Mouse (Mus musculus): Measurements from ENCODE around the gene Gps1. TPM values are rescaled to one million over a fixed set of nuclear protein-coding genes. Genes with fewer than 3 reads are reported as not detected.

Gene Gps1
- polyA plus RNA-seq, 1 experiment from 2014 or later, result 245 TPM

GRCm38 (mm10) chr11:120805375-120806298 lies 21.6 kb downstream of the Gps1 start:
- Histone ChIP-seq H3K9me3 (no peaks in the 10 kb centered on the region), H3K27me3 (no peaks in the 10 kb centered on the region), H3K27ac (no peak overlapping the region), H3K4me3 (no peak overlapping the region), H3K36me3 (peaks cover 54% of the 10 kb centered on the region), H3K9ac (no peak overlapping the region), H3K4me1 (no peaks in the 10 kb centered on the region), H3K4me2 (replicated peaks) (no peak overlapping the region)
- no peak for ATAC-seq (ENCODE audit: insufficient number of reproducible peaks, insufficient read depth, low FRiP score, low TSS enrichment)
- WGBS, result 87% methylated on average over 7 of the region's 7 CpGs

GRCm38 (mm10) chr11:120808010-120808409 lies 23.9 kb downstream of the Gps1 start:
- H3K27ac ChIP-seq, result no peak overlapping the region
- H3K27me3 ChIP-seq, result no peaks in the 10 kb centered on the region
- ATAC-seq (ENCODE audit: insufficient number of reproducible peaks, insufficient read depth, low FRiP score, low TSS enrichment), result no peak
- H3K4me1 ChIP-seq, result no peaks in the 10 kb centered on the region
- H3K9me3 ChIP-seq, result no peaks in the 10 kb centered on the region
- 93% methylated on average over 12 of the region's 12 CpGs for WGBS
- no peak overlapping the region for H3K9ac ChIP-seq
- H3K4me3 ChIP-seq, result no peak overlapping the region
- no peak overlapping the region for H3K4me2 ChIP-seq (replicated peaks)
- H3K36me3 ChIP-seq, result peaks cover 77% of the 10 kb centered on the region

GRCm38 (mm10) chr11:120812068-120812467 lies 28.0 kb downstream of the Gps1 start:
- Histone ChIP-seq H3K9me3 (no peaks in the 10 kb centered on the region), H3K9ac (no peak overlapping the region), H3K4me2 (replicated peaks) (no peak overlapping the region), H3K36me3 (peaks cover 100% of the 10 kb centered on the region), H3K27ac (no peak overlapping the region), H3K4me3 (no peak overlapping the region), H3K27me3 (no peaks in the 10 kb centered on the region), H3K4me1 (no peaks in the 10 kb centered on the region)
- WGBS, result 97% methylated on average over 16 of the region's 16 CpGs
- no peak for ATAC-seq (ENCODE audit: insufficient number of reproducible peaks, insufficient read depth, low FRiP score, low TSS enrichment)

GRCm38 (mm10) chr11:120817358-120817757 lies 33.3 kb downstream of the Gps1 start:
- Histone ChIP-seq H3K4me3 (no peak overlapping the region), H3K27ac (no peak overlapping the region), H3K9ac (no peak overlapping the region), H3K9me3 (no peaks in the 10 kb centered on the region), H3K27me3 (no peaks in the 10 kb centered on the region), H3K4me1 (peaks cover 16% of the 10 kb centered on the region), H3K4me2 (replicated peaks) (no peak overlapping the region), H3K36me3 (peaks cover 100% of the 10 kb centered on the region)
- ATAC-seq (ENCODE audit: insufficient number of reproducible peaks, insufficient read depth, low FRiP score, low TSS enrichment), result no peak
- 92% methylated on average over 6 of the region's 6 CpGs for WGBS

GRCm38 (mm10) chr11:120818251-120818650 lies 34.2 kb downstream of the Gps1 start:
- H3K9ac ChIP-seq, result no peak overlapping the region
- WGBS, result 95% methylated on average over 13 of the region's 13 CpGs
- ATAC-seq (ENCODE audit: insufficient number of reproducible peaks, insufficient read depth, low FRiP score, low TSS enrichment), result no peak
- H3K27ac ChIP-seq, result no peak overlapping the region
- peaks cover 91% of the 10 kb centered on the region for H3K36me3 ChIP-seq
- H3K4me2 ChIP-seq (replicated peaks), result no peak overlapping the region
- peaks cover 22% of the 10 kb centered on the region for H3K4me1 ChIP-seq
- no peaks in the 10 kb centered on the region for H3K9me3 ChIP-seq
- no peak overlapping the region for H3K4me3 ChIP-seq
- H3K27me3 ChIP-seq, result no peaks in the 10 kb centered on the region

GRCm38 (mm10) chr11:120819556-120819955 lies 35.5 kb downstream of the Gps1 start:
- no peak for ATAC-seq (ENCODE audit: insufficient number of reproducible peaks, insufficient read depth, low FRiP score, low TSS enrichment)
- Histone ChIP-seq H3K4me3 (no peak overlapping the region), H3K9ac (no peak overlapping the region)

GRCm38 (mm10) chr11:120820546-120820945 lies 36.5 kb downstream of the Gps1 start:
- no peak for ATAC-seq (ENCODE audit: insufficient number of reproducible peaks, insufficient read depth, low FRiP score, low TSS enrichment)
- WGBS, result 94% methylated on average over 14 of the region's 14 CpGs
- no peaks in the 10 kb centered on the region for H3K27me3 ChIP-seq
- H3K4me2 ChIP-seq (replicated peaks), result no peak overlapping the region
- H3K27ac ChIP-seq, result no peak overlapping the region
- H3K9me3 ChIP-seq, result no peaks in the 10 kb centered on the region
- peaks cover 29% of the 10 kb centered on the region for H3K4me1 ChIP-seq
- H3K36me3 ChIP-seq, result peaks cover 68% of the 10 kb centered on the region
- peak overlapping the region; percentile 9; the same call in 1 of the 2 replicates for H3K9ac ChIP-seq
- no peak overlapping the region for H3K4me3 ChIP-seq

More at GRCm38 (mm10) chr11:120819556-120819955, 35.5 kb downstream of the Gps1 start:
- 95% methylated on average over 6 of the region's 6 CpGs for WGBS
- no peaks in the 10 kb centered on the region for H3K27me3 ChIP-seq
- no peaks in the 10 kb centered on the region for H3K9me3 ChIP-seq
- no peak overlapping the region for H3K4me2 ChIP-seq (replicated peaks)
- peaks cover 78% of the 10 kb centered on the region for H3K36me3 ChIP-seq
- no peak overlapping the region for H3K27ac ChIP-seq
- H3K4me1 ChIP-seq, result peaks cover 22% of the 10 kb centered on the region

GRCm38 (mm10) chr11:120821076-120821922 lies 37.2 kb downstream of the Gps1 start:
- ATAC-seq (ENCODE audit: insufficient number of reproducible peaks, insufficient read depth, low FRiP score, low TSS enrichment), result no peak
- Histone ChIP-seq H3K36me3 (peaks cover 61% of the 10 kb centered on the region), H3K4me1 (peaks cover 35% of the 10 kb centered on the region), H3K9ac (peak overlapping the region; percentile 92), H3K27ac (no peak overlapping the region), H3K9me3 (no peaks in the 10 kb centered on the region), H3K4me3 (peak overlapping the region; percentile 83; the same call in 1 of the 2 replicates), H3K4me2 (replicated peaks) (peak overlapping the region; percentile 97), H3K27me3 (no peaks in the 10 kb centered on the region)
- WGBS, result 83% methylated on average over 14 of the region's 14 CpGs

GRCm38 (mm10) chr11:120822321-120822720 lies 38.2 kb downstream of the Gps1 start:
- peaks cover 51% of the 10 kb centered on the region for H3K36me3 ChIP-seq
- peak overlapping the region; percentile 92 for H3K9ac ChIP-seq
- H3K27ac ChIP-seq, result no peak overlapping the region
- no peak for ATAC-seq (ENCODE audit: insufficient number of reproducible peaks, insufficient read depth, low FRiP score, low TSS enrichment)
- no peaks in the 10 kb centered on the region for H3K9me3 ChIP-seq
- no peaks in the 10 kb centered on the region for H3K27me3 ChIP-seq
- H3K4me1 ChIP-seq, result peaks cover 38% of the 10 kb centered on the region
- H3K4me3 ChIP-seq, result peak overlapping the region; percentile 83
- 66% methylated on average over 4 of the region's 4 CpGs for WGBS
- H3K4me2 ChIP-seq (replicated peaks), result peak overlapping the region; percentile 97

- H3K9ac ChIP-seq, result peak overlapping the region; percentile 92
- H3K36me3 ChIP-seq, result peaks cover 44% of the 10 kb centered on the region
- H3K4me2 ChIP-seq (replicated peaks), result peak overlapping the region; percentile 97
- peak overlapping the region; percentile 98 for H3K27ac ChIP-seq
- H3K4me1 ChIP-seq, result peaks cover 38% of the 10 kb centered on the region
- ATAC-seq (ENCODE audit: insufficient number of reproducible peaks, insufficient read depth, low FRiP score, low TSS enrichment), result no peak
- H3K4me3 ChIP-seq, result peak overlapping the region; percentile 83
- under 1% methylated on average over 14 of the region's 14 CpGs for WGBS
- no peaks in the 10 kb centered on the region for H3K27me3 ChIP-seq
- H3K9me3 ChIP-seq, result no peaks in the 10 kb centered on the region
Observed at GRCm38 (mm10) chr11:120822831-120823550, 38.9 kb downstream of the Gps1 start.

- Histone ChIP-seq H3K4me2 (replicated peaks) (peak overlapping the region; percentile 97), H3K36me3 (peaks cover 38% of the 10 kb centered on the region), H3K27ac (peak overlapping the region; percentile 98), H3K9ac (peak overlapping the region; percentile 92), H3K4me1 (peaks cover 38% of the 10 kb centered on the region), H3K4me3 (peak overlapping the region; percentile 83), H3K9me3 (no peaks in the 10 kb centered on the region), H3K27me3 (no peaks in the 10 kb centered on the region)
- WGBS, result under 1% methylated on average over 39 of the region's 40 CpGs
- peak; percentile 22; the same call in 1 of the 2 replicates for ATAC-seq (ENCODE audit: insufficient number of reproducible peaks, insufficient read depth, low FRiP score, low TSS enrichment)
Observed at GRCm38 (mm10) chr11:120823551-120823947, 39.5 kb downstream of the Gps1 start.

Measured in embryonic facial prominence, embryonic 12.5 days (tissue).